Mouse (Mus musculus) megakaryocyte progenitor cell, adult 5-6 weeks (primary cell): ENCODE data around the gene Tspan31. TPM values are rescaled to one million over a fixed set of nuclear protein-coding genes. Genes with fewer than 3 reads are reported as not detected.

Experiments
- ATAC-seq: replicated peaks from 2 replicates; pipeline ENCODE4 v1.8.0; 2016; ENCODE audit warnings: mild to moderate bottlenecking, moderate TSS enrichment, inconsistent platforms; ENCODE audit not compliant: poor library complexity
- total RNA-seq, 2 experiments: library from RNA; stranded (forward) in 1 of 2; stranded (reverse) in 1 of 2; fragments of 157-497, 149-512 nt in 1 of 2; fragments of 200-1000 nt in 1 of 2; gene quantifications; 2 replicates each; pipeline versions ENCODE4 v1.2.3 to v1.2.4; 2015 to 2017

Gene Tspan31
- total RNA-seq, 2 experiments from 2014 or later, result 73.0 to 97.5 TPM

DNA sequence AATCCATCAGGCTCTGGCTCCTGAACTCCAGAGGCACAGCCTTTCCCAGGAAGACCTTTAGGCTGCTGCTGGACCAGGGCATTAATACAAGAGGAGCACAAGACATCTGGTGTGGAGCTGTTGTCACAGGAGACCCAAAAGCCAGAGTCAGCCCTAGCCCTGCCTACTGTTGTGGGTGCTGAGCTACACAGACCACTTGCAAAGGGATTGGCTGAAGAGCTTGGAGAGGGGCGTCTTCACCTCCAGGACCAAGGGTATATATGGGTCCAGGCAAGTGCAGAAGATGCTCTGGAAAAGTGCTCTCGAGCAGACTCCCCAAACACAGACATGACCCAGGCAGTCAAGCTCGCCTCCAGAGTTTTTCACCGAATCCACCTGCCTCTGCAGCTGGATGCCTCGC, 22.1 kb downstream of the Tspan31 start, which contains the start of gene Cyp27b1:
Gene Cyp27b1 (plus strand): TSS at position 297 of the 400 bp plus-strand sequence.
- ATAC-seq, result no peak

- no peak for ATAC-seq
Measured at GRCm38 (mm10) chr10:127043187-127043586, 26.9 kb downstream of the Tspan31 start.

GRCm38 (mm10) chr10:127042468-127043115, 27.5 kb downstream of the Tspan31 start:
- ATAC-seq, result no peak

DNA sequence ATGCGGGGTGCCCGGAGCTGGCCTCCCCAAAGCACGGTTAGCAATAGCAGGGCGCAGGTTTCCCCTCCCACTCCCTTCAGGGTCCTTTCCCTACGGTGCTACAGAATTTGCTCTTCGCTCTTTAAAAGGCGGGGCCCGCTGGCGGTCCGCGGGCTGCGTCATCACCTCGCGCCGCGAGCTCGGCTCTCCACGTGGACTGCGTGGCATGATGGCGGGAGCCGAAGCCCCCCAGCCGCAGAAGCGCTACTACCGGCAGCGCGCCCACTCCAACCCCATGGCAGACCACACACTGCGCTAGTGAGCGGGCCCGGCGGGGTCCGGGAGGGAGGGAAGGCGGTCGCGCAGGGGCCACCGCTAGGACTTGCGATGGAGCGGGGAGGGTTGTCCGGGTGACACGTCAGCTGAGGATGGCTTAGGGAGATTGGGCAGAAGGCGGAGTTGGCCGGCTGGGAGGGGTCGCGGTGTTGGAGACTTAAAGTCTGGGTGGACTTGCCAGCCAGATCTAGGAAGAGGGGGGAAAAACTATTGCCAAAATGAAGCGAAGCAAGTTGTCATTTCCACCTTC, 28.2 kb downstream of the Tspan31 start:
- ATAC-seq, result peak; percentile 84

GRCm38 (mm10) chr10:127041274-127041766, 28.7 kb downstream of the Tspan31 start, which contains the start of the genes Mettl1 and Eef1akmt3:
Mettl1 (plus strand) TSS chr10:127041414.
Eef1akmt3 (minus strand) TSS chr10:127041513.
- peak; percentile 32 for ATAC-seq

- 0 out of 2 replicates have a peak, but pooled peaks have one; percentile 9 for ATAC-seq
Measured at GRCm38 (mm10) chr10:127040569-127041214, 29.4 kb downstream of the Tspan31 start.

DNA sequence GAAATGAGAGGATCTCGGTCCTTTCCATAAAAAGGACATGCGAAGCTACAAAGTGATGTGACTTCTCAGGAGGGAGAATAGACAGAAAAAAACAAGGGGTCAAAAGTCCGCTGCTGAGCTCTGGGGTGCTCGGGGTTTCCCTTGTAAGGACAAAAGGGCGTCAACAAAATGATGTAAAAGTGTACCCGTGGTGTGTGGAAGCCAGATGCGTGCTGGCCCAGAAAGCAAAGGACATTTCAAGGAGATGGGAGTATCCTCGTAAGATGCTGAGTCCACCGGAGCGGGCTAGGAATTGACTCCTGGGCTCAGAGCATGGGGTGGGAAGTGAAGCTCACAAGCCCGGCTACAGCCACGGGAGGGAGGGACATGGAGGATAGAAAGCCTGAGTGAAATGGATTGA, 32.4 kb downstream of the Tspan31 start:
- no peak for ATAC-seq

GRCm38 (mm10) chr10:127036273-127036672, 33.8 kb downstream of the Tspan31 start:
- ATAC-seq, result no peak

GRCm38 (mm10) chr10:127033301-127033741, 36.7 kb downstream of the Tspan31 start:
- ATAC-seq, result no peak

- ATAC-seq, result peak; percentile 100
Measured at GRCm38 (mm10) chr10:127030336-127031296, 39.4 kb downstream of the Tspan31 start, which contains the start of gene Tsfm. Tsfm (minus strand) TSS chr10:127030840.

- ATAC-seq, result no peak
Measured at GRCm38 (mm10) chr10:127018422-127018821, 51.6 kb downstream of the Tspan31 start.

Other genes with a start within 250 kb of the Tspan31 start
- 25.1 and 30.4 TPM in 2 replicates for gene Atp23, start 168.9 kb downstream of the Tspan31 start, total RNA-seq (2015)
- 10.3 and 11.1 TPM in 2 replicates for gene Atp23, start 168.9 kb downstream of the Tspan31 start, total RNA-seq (2017)
- 40.3 and 42.1 TPM in 2 replicates for gene Ctdsp2, start 91.5 kb downstream of the Tspan31 start, total RNA-seq (2015)
- 16.1 and 20.9 TPM in 2 replicates for gene Ctdsp2, start 91.5 kb downstream of the Tspan31 start, total RNA-seq (2017)
- not detected in 2 replicates for gene Avil, start 69.6 kb downstream of the Tspan31 start, total RNA-seq (2015)
- gene Avil, start 69.6 kb downstream of the Tspan31 start, total RNA-seq (2017), result 0.03 TPM in 1 of 2 replicates, not detected in the other
- 46.6 and 48.6 TPM in 2 replicates for gene Tsfm, start 39.4 kb downstream of the Tspan31 start, total RNA-seq (2015)
- gene Tsfm, start 39.4 kb downstream of the Tspan31 start, total RNA-seq (2017), result 42.8 and 45.6 TPM in 2 replicates
- 36.5 and 46.6 TPM in 2 replicates for gene Mettl1, start 28.9 kb downstream of the Tspan31 start, total RNA-seq (2015)
- 22.7 and 30.9 TPM in 2 replicates for gene Mettl1, start 28.9 kb downstream of the Tspan31 start, total RNA-seq (2017)
- 0.07 TPM in 1 of 2 replicates, not detected in the other for gene Eef1akmt3, start 28.8 kb downstream of the Tspan31 start, total RNA-seq (2015)
- not detected in 2 replicates for gene Eef1akmt3, start 28.8 kb downstream of the Tspan31 start, total RNA-seq (2017)
- gene Cyp27b1, start 22.0 kb downstream of the Tspan31 start, total RNA-seq (2015), result 0.10 TPM in 1 of 2 replicates, not detected in the other
- 0.30 TPM in 1 of 2 replicates, not detected in the other for gene Cyp27b1, start 22.0 kb downstream of the Tspan31 start, total RNA-seq (2017)
- gene March9, start 10.1 kb downstream of the Tspan31 start, total RNA-seq (2015), result 0.05 and 0.10 TPM in 2 replicates
- 0.08 TPM in 1 of 2 replicates, not detected in the other for gene March9, start 10.1 kb downstream of the Tspan31 start, total RNA-seq (2017)
- gene Cdk4, start 6.7 kb downstream of the Tspan31 start, total RNA-seq (2015), result 781 and 827 TPM in 2 replicates
- gene Cdk4, start 6.7 kb downstream of the Tspan31 start, total RNA-seq (2017), result 536 and 567 TPM in 2 replicates
- 5.3 and 9.7 TPM in 2 replicates for gene Agap2, start 5.0 kb upstream of the Tspan31 start, total RNA-seq (2015)
- gene Agap2, start 5.0 kb upstream of the Tspan31 start, total RNA-seq (2017), result 37.4 and 41.4 TPM in 2 replicates
- gene Os9, start 50.9 kb upstream of the Tspan31 start, total RNA-seq (2015), result 40.1 and 43.7 TPM in 2 replicates
- gene Os9, start 50.9 kb upstream of the Tspan31 start, total RNA-seq (2017), result 192 and 207 TPM in 2 replicates
- gene B4galnt1, start 95.0 kb upstream of the Tspan31 start, total RNA-seq (2015), result 212 and 219 TPM in 2 replicates
- gene B4galnt1, start 95.0 kb upstream of the Tspan31 start, total RNA-seq (2017), result 122 and 139 TPM in 2 replicates
- gene Slc26a10, start 110.4 kb upstream of the Tspan31 start, total RNA-seq (2015), result not detected in 2 replicates
- 0.84 and 0.87 TPM in 2 replicates for gene Slc26a10, start 110.4 kb upstream of the Tspan31 start, total RNA-seq (2017)
- gene Arhgef25, start 119.8 kb upstream of the Tspan31 start, total RNA-seq (2015), result 1.7 and 3.1 TPM in 2 replicates
- gene Arhgef25, start 119.8 kb upstream of the Tspan31 start, total RNA-seq (2017), result 3.0 and 5.3 TPM in 2 replicates
- gene Dtx3, start 125.5 kb upstream of the Tspan31 start, total RNA-seq (2015), result 23.8 and 28.0 TPM in 2 replicates
- 18.0 and 19.3 TPM in 2 replicates for gene Dtx3, start 125.5 kb upstream of the Tspan31 start, total RNA-seq (2017)
- gene Pip4k2c, start 141.3 kb upstream of the Tspan31 start, total RNA-seq (2015), result 9.7 and 11.2 TPM in 2 replicates
- 11.4 and 12.1 TPM in 2 replicates for gene Pip4k2c, start 141.3 kb upstream of the Tspan31 start, total RNA-seq (2017)
- gene Kif5a, start 193.1 kb upstream of the Tspan31 start, total RNA-seq (2015), result 0.05 and 0.25 TPM in 2 replicates
- 0.04 and 0.20 TPM in 2 replicates for gene Kif5a, start 193.1 kb upstream of the Tspan31 start, total RNA-seq (2017)
- gene Dctn2, start 196.1 kb upstream of the Tspan31 start, total RNA-seq (2015), result 63.6 and 66.8 TPM in 2 replicates
- 87.4 and 101 TPM in 2 replicates for gene Dctn2, start 196.1 kb upstream of the Tspan31 start, total RNA-seq (2017)
- gene Mbd6, start 218.8 kb upstream of the Tspan31 start, total RNA-seq (2015), result 41.9 and 44.0 TPM in 2 replicates
- gene Mbd6, start 218.8 kb upstream of the Tspan31 start, total RNA-seq (2017), result 4.1 and 6.8 TPM in 2 replicates
- 88.3 and 93.1 TPM in 2 replicates for gene Mars, start 241.5 kb upstream of the Tspan31 start, total RNA-seq (2015)
- 196 and 210 TPM in 2 replicates for gene Mars, start 241.5 kb upstream of the Tspan31 start, total RNA-seq (2017)